Mouse (Mus musculus): ENCODE measurements around the gene Ptpn11.

DNA sequence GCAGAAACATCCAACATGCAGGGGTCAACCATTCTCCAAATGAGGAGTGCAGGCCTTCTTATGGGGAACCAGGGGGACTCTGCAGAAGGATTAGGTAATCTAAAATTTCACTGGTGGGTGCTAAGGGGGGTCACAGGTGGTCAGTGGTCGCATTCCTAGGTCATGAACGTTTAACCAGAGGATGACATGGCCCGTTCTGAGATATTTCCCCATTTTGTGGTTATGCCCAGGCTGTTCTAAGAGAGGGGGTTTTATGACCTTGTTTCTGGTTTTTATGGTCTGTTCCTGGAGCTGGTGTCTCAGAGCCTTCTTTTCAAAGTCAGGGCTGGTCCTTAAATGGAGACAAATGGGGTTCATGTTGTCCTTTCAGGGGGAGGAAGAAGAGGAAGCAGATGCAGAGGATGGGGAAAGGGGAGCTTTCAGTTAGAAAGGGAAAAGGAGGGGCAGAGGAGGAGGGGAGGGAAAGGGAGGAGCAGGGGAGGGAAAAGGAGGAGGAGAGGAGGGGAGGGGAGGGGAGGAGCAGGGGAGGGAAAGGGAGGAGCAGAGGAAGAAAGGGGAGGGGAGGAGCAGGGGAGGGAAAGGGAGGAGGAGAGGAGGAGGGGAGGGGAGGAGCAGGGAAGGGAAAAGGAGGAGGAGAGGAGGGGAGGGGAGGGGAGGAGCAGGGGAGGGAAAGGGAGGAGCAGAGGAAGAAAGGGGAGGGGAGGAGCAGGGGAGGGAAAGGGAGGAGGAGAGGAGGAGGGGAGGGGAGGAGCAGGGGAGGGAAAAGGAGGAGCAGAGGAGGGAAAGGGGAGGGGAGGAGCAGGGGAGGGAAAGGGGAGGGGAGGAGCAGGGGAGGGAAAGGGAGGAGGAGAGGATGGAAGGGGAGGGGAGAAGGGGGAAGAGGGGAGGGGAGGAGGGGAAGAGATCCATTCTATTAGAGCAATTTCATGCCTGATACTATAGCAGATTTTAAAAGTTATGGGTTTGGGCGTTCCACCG, 66.7 kb downstream of the Ptpn11 start:
- no peak for TF ChIP-seq CTCF (conservative IDR thresholded peaks at IDR 0.05; ENCODE audit: low read length)
- TF ChIP-seq POU5F1 (IDR thresholded peaks at IDR 0.05; ENCODE audit: borderline replicate concordance, low read length): no peak
- no peak for TF ChIP-seq NANOG (IDR thresholded peaks at IDR 0.05; ENCODE audit: borderline replicate concordance, low read length)

Data from E14TG2a.4 (cell line).